Mouse (Mus musculus) small intestine, adult 2 months (tissue): ENCODE measurements at regions not wholly inside any gene's neighbourhood (a gene's known extent, or its start where the extent isn't known, plus 50 kb on each side); places are given as distances from the start of the nearest gene placed in this dataset.

Experiments
- CTCF ChIP-seq: fragments of 200-500 bp; IDR thresholded peaks from 2 replicates; pipeline ENCODE4 v1.5.1; 2012; ENCODE audit warnings: low read depth, mild to moderate bottlenecking, control low read depth, inconsistent platforms, low read length, moderate library complexity, mixed read lengths; ENCODE audit not compliant: insufficient replicate concordance, insufficient read length; ENCODE audit errors: extremely low read depth
- POLR2A ChIP-seq: fragments of 200-500 bp; IDR thresholded peaks from 2 replicates; pipeline ENCODE4 v1.6.1; 2012; ENCODE audit warnings: low read depth, mild to moderate bottlenecking, control low read depth, inconsistent platforms, low read length, moderate library complexity

DNA sequence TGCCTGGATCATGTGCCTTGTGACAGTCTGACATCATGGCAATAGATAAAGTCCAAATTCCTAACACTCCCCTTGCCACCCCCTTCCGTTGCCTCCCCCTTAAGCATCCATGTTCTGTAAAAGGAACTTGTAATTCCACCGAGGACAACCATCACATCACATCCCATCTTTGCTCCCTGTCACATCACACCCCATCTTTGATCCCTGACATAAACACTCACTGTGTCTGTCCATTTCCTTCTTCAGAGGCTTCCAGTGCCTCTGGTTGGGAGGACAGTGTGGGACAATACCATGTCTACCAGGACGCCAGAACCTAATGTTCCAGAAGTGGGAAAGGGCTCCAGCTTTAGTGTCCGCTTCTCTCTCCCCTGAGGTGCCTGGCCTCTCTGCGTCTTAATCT, 223.6 kb downstream of the Tex36 start:
- no peak for TF ChIP-seq POLR2A
- TF ChIP-seq CTCF, result no peak
